Comparison of ENCODE assay signal across 8 mouse cellular contexts in the genomic region with DNA sequence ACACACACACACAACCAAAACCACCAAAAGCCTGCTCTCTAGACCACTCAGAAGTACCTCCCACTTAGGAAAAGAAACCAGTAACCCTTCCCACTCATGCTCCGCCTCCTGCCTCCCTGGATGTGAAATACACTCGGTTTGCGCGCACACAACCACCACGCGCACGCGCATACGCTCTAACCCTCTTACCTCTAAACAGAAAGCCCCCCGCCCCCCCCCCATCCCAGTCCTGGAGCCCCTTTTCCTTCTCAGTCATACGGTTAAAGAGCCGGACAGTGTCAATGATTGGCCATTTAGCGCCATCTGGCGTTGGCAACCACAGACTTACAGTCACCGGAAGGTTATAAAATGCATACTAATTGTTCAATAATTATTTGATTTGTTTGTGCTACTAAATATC. TPM values are rescaled to one million over a fixed set of nuclear protein-coding genes. Genes with fewer than 3 reads are reported as not detected.
DNase-seq lines count a peak whose midpoint lies in the region; ATAC-seq and TF ChIP-seq lines count a peak whose summit lies in the region.

No protein-coding gene starts in this region.

- H3K36me3 ChIP-seq in hindbrain, postnatal 0 days (ENCODE audit: insufficient read depth, low read length) = no peaks in the 10 kb centered on the region
- H3K36me3 ChIP-seq in liver, embryonic 16.5 days (ENCODE audit: control insufficient read depth, insufficient read depth) = no peaks in the 10 kb centered on the region
- H3K36me3 ChIP-seq in neural tube, embryonic 12.5 days = no peaks in the 10 kb centered on the region

- ATAC-seq in erythroblast, adult 5-6 weeks (replicated peaks; ENCODE audit: low FRiP score, poor library complexity, severe bottlenecking) = 0 out of 2 replicates have a peak, but pooled peaks have one; percentile 40
- no peak for ATAC-seq in hindbrain, postnatal 0 days
- no peak for ATAC-seq in liver, embryonic 16.5 days (ENCODE audit: low read depth)
- no peak for ATAC-seq in neural tube, embryonic 12.5 days (ENCODE audit: low FRiP score, low read depth)
- ATAC-seq in frontal cortex, adult (ENCODE audit: low TSS enrichment) = no peak

- peaks cover 7% of the 10 kb centered on the region; the same call in 1 of the 2 replicates for H3K4me1 ChIP-seq in hindbrain, postnatal 0 days (ENCODE audit: insufficient read depth, low read length)
- peaks cover 30% of the 10 kb centered on the region for H3K4me1 ChIP-seq in liver, embryonic 16.5 days (ENCODE audit: control insufficient read depth, low read depth, low read length)
- H3K4me1 ChIP-seq in neural tube, embryonic 12.5 days = peaks cover 37% of the 10 kb centered on the region

- H3K4me2 ChIP-seq in hindbrain, postnatal 0 days (ENCODE audit: low read depth, low read length) = peak overlapping the region; percentile 80
- H3K4me2 ChIP-seq in liver, embryonic 16.5 days (ENCODE audit: low read depth, low read length) = peak overlapping the region; percentile 86
- peak overlapping the region; percentile 86 for H3K4me2 ChIP-seq in neural tube, embryonic 12.5 days (replicated peaks)

- H3K27ac ChIP-seq in hindbrain, postnatal 0 days = no peak overlapping the region
- no peak overlapping the region for H3K27ac ChIP-seq in liver, embryonic 16.5 days (ENCODE audit: low read length)
- no peak overlapping the region for H3K27ac ChIP-seq in neural tube, embryonic 12.5 days

- 0 out of 2 replicates have a peak overlapping the region, but pooled peaks have one; percentile 9 for H3K4me3 ChIP-seq in hindbrain, postnatal 0 days (ENCODE audit: low read length)
- peak overlapping the region; percentile 59 for H3K4me3 ChIP-seq in liver, embryonic 16.5 days (ENCODE audit: low read depth, low read length)
- H3K4me3 ChIP-seq in neural tube, embryonic 12.5 days = peak overlapping the region; percentile 35; the same call in 1 of the 2 replicates

- peak; percentile 45 for DNase-seq in ovary, postnatal 14 days (ENCODE audit: low spot score)
- no peak for DNase-seq in ovary, adult 18-20 months (ENCODE audit: low spot score)
- DNase-seq in adipocyte (ENCODE audit: low spot score) = peak; percentile 76
- peak; percentile 81 for DNase-seq in hindbrain, postnatal 0 days (ENCODE audit: low spot score)

- WGBS in hindbrain, postnatal 0 days = 2% methylated on average over 15 of the region's 15 CpGs
- WGBS in liver, embryonic 16.5 days (ENCODE audit: insufficient replicate concordance) = 1% methylated on average over 15 of the region's 15 CpGs
- WGBS in neural tube, embryonic 12.5 days = 2% methylated on average over 15 of the region's 15 CpGs

- no peaks in the 10 kb centered on the region for H3K27me3 ChIP-seq in hindbrain, postnatal 0 days (ENCODE audit: insufficient read depth, low read length)
- H3K27me3 ChIP-seq in liver, embryonic 16.5 days (ENCODE audit: control insufficient read depth, insufficient read depth, low read depth, low read length) = peaks cover 35% of the 10 kb centered on the region
- peaks cover 36% of the 10 kb centered on the region for H3K27me3 ChIP-seq in neural tube, embryonic 12.5 days (replicated peaks)

- H3K9ac ChIP-seq in hindbrain, postnatal 0 days (replicated peaks; ENCODE audit: low read length) = no peak overlapping the region
- no peak overlapping the region for H3K9ac ChIP-seq in liver, embryonic 16.5 days (ENCODE audit: low read depth, low read length)
- H3K9ac ChIP-seq in neural tube, embryonic 12.5 days = no peak overlapping the region

- peak; percentile 68 for TF ChIP-seq CTCF in hindbrain, postnatal 0 days (IDR thresholded peaks at IDR 0.05; ENCODE audit: low read depth)

- H3K9me3 ChIP-seq in hindbrain, postnatal 0 days (ENCODE audit: low read length) = no peaks in the 10 kb centered on the region
- H3K9me3 ChIP-seq in liver, embryonic 16.5 days (replicated peaks; ENCODE audit: control insufficient read depth, low read length) = no peaks in the 10 kb centered on the region
- no peaks in the 10 kb centered on the region for H3K9me3 ChIP-seq in neural tube, embryonic 12.5 days

RNA-seq across cellular contexts. Expression of gene Cd248, which starts 5.2 kb away (rescaled TPM):
- total RNA-seq in erythroblast, adult 5-6 weeks (2015; ENCODE audit: low replicate concordance) = 0.84 TPM in 1 of 2 replicates, not detected in the other
- total RNA-seq in erythroblast, adult 5-6 weeks (2017; ENCODE audit: low replicate concordance) = 0.09 and 0.42 TPM in 2 replicates
- total RNA-seq in hindbrain, postnatal 0 days (2014; rRNA removed) = 15.4 and 16.4 TPM in 2 replicates
- 10.7 and 12.5 TPM in 2 replicates for polyA plus RNA-seq in hindbrain, postnatal 0 days (2015; fragmentation: Nextera tagmentation; extraction: Ambion mirVana)
- 2.4 and 3.7 TPM in 2 replicates for polyA plus RNA-seq in liver, embryonic 16.5 days (2015; fragmentation: Nextera tagmentation; extraction: Ambion mirVana)
- polyA plus RNA-seq in neural tube, embryonic 12.5 days (2016; fragmentation: Nextera tagmentation; extraction: Ambion mirVana) = 22.9 and 26.3 TPM in 2 replicates

RNA-seq across cellular contexts. Expression of gene Tmem151a, which starts 12.3 kb away (rescaled TPM):
- not detected in 2 replicates for total RNA-seq in erythroblast, adult 5-6 weeks (2015; ENCODE audit: low replicate concordance)
- total RNA-seq in erythroblast, adult 5-6 weeks (2017; ENCODE audit: low replicate concordance) = not detected in 2 replicates
- total RNA-seq in hindbrain, postnatal 0 days (2014; rRNA removed) = 68.9 and 76.6 TPM in 2 replicates
- polyA plus RNA-seq in hindbrain, postnatal 0 days (2015; fragmentation: Nextera tagmentation; extraction: Ambion mirVana) = 61.0 and 71.5 TPM in 2 replicates
- 0.33 and 0.52 TPM in 2 replicates for polyA plus RNA-seq in liver, embryonic 16.5 days (2015; fragmentation: Nextera tagmentation; extraction: Ambion mirVana)
- 2.5 and 2.8 TPM in 2 replicates for polyA plus RNA-seq in neural tube, embryonic 12.5 days (2016; fragmentation: Nextera tagmentation; extraction: Ambion mirVana)

RNA-seq across cellular contexts. Expression of gene Yif1a, which starts 15.3 kb away (rescaled TPM):
- total RNA-seq in erythroblast, adult 5-6 weeks (2015; ENCODE audit: low replicate concordance) = 6.3 and 7.1 TPM in 2 replicates
- total RNA-seq in erythroblast, adult 5-6 weeks (2017; ENCODE audit: low replicate concordance) = 1.9 and 2.5 TPM in 2 replicates
- total RNA-seq in hindbrain, postnatal 0 days (2014; rRNA removed) = 59.7 and 69.0 TPM in 2 replicates
- polyA plus RNA-seq in hindbrain, postnatal 0 days (2015; fragmentation: Nextera tagmentation; extraction: Ambion mirVana) = 66.6 and 68.0 TPM in 2 replicates
- polyA plus RNA-seq in liver, embryonic 16.5 days (2015; fragmentation: Nextera tagmentation; extraction: Ambion mirVana) = 51.2 and 53.1 TPM in 2 replicates
- 66.3 and 69.1 TPM in 2 replicates for polyA plus RNA-seq in neural tube, embryonic 12.5 days (2016; fragmentation: Nextera tagmentation; extraction: Ambion mirVana)

RNA-seq across cellular contexts. Expression of gene Rin1, which starts 22.7 kb away (rescaled TPM):
- total RNA-seq in erythroblast, adult 5-6 weeks (2015; ENCODE audit: low replicate concordance) = not detected in 2 replicates
- total RNA-seq in erythroblast, adult 5-6 weeks (2017; ENCODE audit: low replicate concordance) = 0.09 TPM in 1 of 2 replicates, not detected in the other
- total RNA-seq in hindbrain, postnatal 0 days (2014; rRNA removed) = 0.93 and 2.0 TPM in 2 replicates
- 0.72 and 0.86 TPM in 2 replicates for polyA plus RNA-seq in hindbrain, postnatal 0 days (2015; fragmentation: Nextera tagmentation; extraction: Ambion mirVana)
- 0.13 and 0.35 TPM in 2 replicates for polyA plus RNA-seq in liver, embryonic 16.5 days (2015; fragmentation: Nextera tagmentation; extraction: Ambion mirVana)
- 2.0 and 2.5 TPM in 2 replicates for polyA plus RNA-seq in neural tube, embryonic 12.5 days (2016; fragmentation: Nextera tagmentation; extraction: Ambion mirVana)

RNA-seq across cellular contexts. Expression of gene Cnih2, which starts 25.3 kb away (rescaled TPM):
- not detected in 2 replicates for total RNA-seq in erythroblast, adult 5-6 weeks (2015; ENCODE audit: low replicate concordance)
- total RNA-seq in erythroblast, adult 5-6 weeks (2017; ENCODE audit: low replicate concordance) = not detected in 2 replicates
- total RNA-seq in hindbrain, postnatal 0 days (2014; rRNA removed) = 549 and 573 TPM in 2 replicates
- 358 and 397 TPM in 2 replicates for polyA plus RNA-seq in hindbrain, postnatal 0 days (2015; fragmentation: Nextera tagmentation; extraction: Ambion mirVana)
- polyA plus RNA-seq in liver, embryonic 16.5 days (2015; fragmentation: Nextera tagmentation; extraction: Ambion mirVana) = 0.40 and 0.46 TPM in 2 replicates
- polyA plus RNA-seq in neural tube, embryonic 12.5 days (2016; fragmentation: Nextera tagmentation; extraction: Ambion mirVana) = 231 and 236 TPM in 2 replicates

Comparison
In these comparisons a context has a peak if more than half of its experiments do, and no peak if none do; other contexts are left out.
1. H3K4me3 ChIP-seq: peak in every context shown above with its lines; median percentile 59 in liver, embryonic 16.5 days; 35 in neural tube, embryonic 12.5 days; 9 in hindbrain, postnatal 0 days.
2. RNA of gene Tmem151a, which starts 12.3 kb away (polyA plus RNA-seq): 61.0 to 71.5 TPM in hindbrain, postnatal 0 days; 2.5 to 2.8 TPM in neural tube, embryonic 12.5 days and 0.33 to 0.52 TPM in liver, embryonic 16.5 days; every median in the first group is over 10 times any median in the second.
3. Peak in every context shown above with its lines, with median percentiles within 50 percentile points of each other: H3K4me2 ChIP-seq.